ENCODE assay signal across 1 mouse cellular context in genomic region chr12:69198985-69199384, GRCm38 (mm10).
TF ChIP-seq lines count a peak whose summit lies in the region.

No protein-coding gene starts in this region.

TF ChIP-seq in CH12.LX, 34 proteins besides CTCF, POLR2A, EP300 and RAD21:
- TF ChIP-seq ZNF384 (IDR thresholded peaks at IDR 0.05; ENCODE audit: low read depth, low read length) (no peak), USF2 (conservative IDR thresholded peaks at IDR 0.05; ENCODE audit: low read depth, low read length) (no peak), ETS1 (conservative IDR thresholded peaks at IDR 0.05; ENCODE audit: low read depth, low read length) (no peak), NELFE (IDR thresholded peaks at IDR 0.05; ENCODE audit: low read depth, low read length) (no peak), BHLHE40 (IDR thresholded peaks at IDR 0.05; ENCODE audit: low read depth, low read length) (no peak), MXI1 (IDR thresholded peaks at IDR 0.05; ENCODE audit: low read depth, low read length) (no peak), GABPA (IDR thresholded peaks at IDR 0.05; ENCODE audit: insufficient replicate concordance, low read depth, low read length) (no peak), NRF1 (IDR thresholded peaks at IDR 0.05; ENCODE audit: low read depth, low read length) (no peak), CHD2 (IDR thresholded peaks at IDR 0.05; ENCODE audit: low read length) (no peak), MAX (IDR thresholded peaks at IDR 0.05; ENCODE audit: low read length) (no peak), ZC3H11A (IDR thresholded peaks at IDR 0.05; ENCODE audit: low read depth, low read length) (no peak), E2F4 (IDR thresholded peaks at IDR 0.05; ENCODE audit: insufficient replicate concordance, low read depth, low read length) (no peak)
